Mouse (Mus musculus): ENCODE measurements around the gene Pex11g.

- no peak for TF ChIP-seq EP300 (IDR thresholded peaks at IDR 0.05)
- TF ChIP-seq CTCF (IDR thresholded peaks at IDR 0.05), result no peak
Measured at GRCm38 (mm10) chr8:3415259-3415658, 52.2 kb downstream of the Pex11g start.

Measured in lung, postnatal 0 days (tissue).